Mouse (Mus musculus) midbrain, embryonic 11.5 days (tissue): ENCODE measurements around the gene Abcc2. TPM values are rescaled to one million over a fixed set of nuclear protein-coding genes. Genes with fewer than 3 reads are reported as not detected.

Source experiments
- ATAC-seq: fragments of 200-750 bp; cut with Nextera tagmentation; 2 replicates; pipeline ENCODE4 v1.8.0; 2017; ENCODE audit warnings: moderate TSS enrichment, moderate library complexity; ENCODE audit not compliant: low FRiP score
- DNase-seq: peaks from one replicate; pipeline ENCODE4 v3.0.0; 2015; ENCODE audit warnings: low spot score; ENCODE audit errors: missing footprints
- H3K27ac ChIP-seq: fragments of 300-500 bp; sonication (generic); 2 replicates; pipeline ENCODE4 v1.5.1; 2014; ENCODE audit warnings: low read depth, low read length
- H3K27me3 ChIP-seq: fragments of 300-500 bp; sonication (generic); 2 replicates; pipeline ENCODE4 v1.6.1; 2014; ENCODE audit warnings: mild to moderate bottlenecking, low read length, moderate library complexity, mixed read lengths; ENCODE audit not compliant: control insufficient read depth, insufficient read depth
- H3K36me3 ChIP-seq: fragments of 300-500 bp; sonication (generic); 2 replicates; pipeline ENCODE4 v1.6.1; 2014; ENCODE audit warnings: mild to moderate bottlenecking, low read length, moderate library complexity, mixed read lengths; ENCODE audit not compliant: control insufficient read depth, insufficient read depth
- H3K4me1 ChIP-seq: fragments of 300-500 bp; sonication (generic); 2 replicates; pipeline ENCODE4 v1.6.1; 2014; ENCODE audit warnings: low read length; ENCODE audit not compliant: control insufficient read depth, insufficient read depth
- H3K4me2 ChIP-seq: fragments of 300-500 bp; sonication (generic); 2 replicates; pipeline ENCODE4 v1.6.1; 2014; ENCODE audit warnings: mild to moderate bottlenecking, moderate library complexity
- H3K4me3 ChIP-seq: fragments of 300-500 bp; sonication (generic); 2 replicates; pipeline ENCODE4 v1.5.1; 2014; ENCODE audit warnings: low read depth, low read length
- H3K9ac ChIP-seq: fragments of 300-500 bp; sonication (generic); 2 replicates; pipeline ENCODE4 v1.6.1; 2014; ENCODE audit warnings: low read length
- H3K9me3 ChIP-seq: fragments of 300-500 bp; sonication (generic); 2 replicates; pipeline ENCODE4 v1.6.1; 2016; ENCODE audit warnings: low read length; ENCODE audit not compliant: control insufficient read depth
- WGBS: fragments of 180-500 bp; shearing (Covaris S2); extraction: QIAGEN DNeasy Blood & Tissue Kit; methylation state at CpG from one replicate; pipeline ENCODE4 v1.1.7; 2014; 5-methylcytosine and 5-hydroxymethylcytosine counted together
- polyA plus RNA-seq: library from polyadenylated mRNA; unstranded; fragments of >200 nt; fragmentation: Nextera tagmentation; extraction: Ambion mirVana; gene quantifications from 2 replicates; pipeline ENCODE4 v1.2.1, GENCODE M21; 2014

Abcc2 gene
- polyA plus RNA-seq, 1 experiment from 2014 or later: not detected

DNA sequence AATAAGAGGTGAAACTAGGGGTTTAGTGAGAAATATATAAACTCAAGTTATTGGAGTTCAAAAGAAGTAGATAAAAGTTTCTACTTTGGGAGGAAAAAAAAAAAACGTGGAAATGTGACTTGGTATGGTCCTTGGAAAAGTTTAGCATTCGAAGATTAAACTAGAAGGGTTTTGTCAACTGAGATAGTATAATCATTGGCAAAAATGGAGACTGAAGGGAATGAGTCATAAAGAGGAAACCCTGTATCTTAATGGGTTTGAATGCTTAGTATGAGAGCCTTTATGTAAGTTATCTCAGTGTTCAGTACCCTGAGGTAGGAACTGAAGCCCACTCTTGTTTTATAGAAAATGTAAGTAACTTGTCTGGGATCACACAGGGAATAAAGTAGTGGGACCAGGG lies 27.1 kb upstream of the Abcc2 start:
- WGBS: 71% methylated on average over 2 of the region's 2 CpGs
- Histone ChIP-seq H3K27me3 (no peaks in the 10 kb centered on the region), H3K36me3 (no peaks in the 10 kb centered on the region), H3K4me1 (peaks cover 6% of the 10 kb centered on the region), H3K4me2 (no peak overlapping the region), H3K9me3 (no peaks in the 10 kb centered on the region), H3K9ac (no peak overlapping the region), H3K4me3 (no peak overlapping the region), H3K27ac (no peak overlapping the region)
- DNase-seq (no peak), ATAC-seq (no peak)

DNA sequence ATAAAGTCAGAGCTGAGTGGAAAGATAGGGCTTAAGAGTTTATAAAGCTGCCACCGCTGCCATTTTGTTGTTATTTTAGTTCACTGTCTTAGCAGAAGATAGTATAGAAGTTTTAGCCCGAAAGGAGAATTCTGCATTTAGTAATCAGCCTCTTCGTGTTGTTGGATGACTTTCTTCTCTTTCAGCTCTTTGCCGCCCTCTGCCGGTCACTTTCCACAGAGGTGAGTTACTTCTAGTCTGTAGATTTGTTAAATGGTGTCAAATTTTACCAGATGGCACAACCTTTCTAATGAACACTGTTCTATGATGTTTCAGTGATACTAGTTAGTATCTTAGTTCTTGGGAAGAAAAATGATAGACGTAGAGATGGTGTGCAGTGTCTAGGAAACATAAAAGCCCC lies 21.5 kb upstream of the Abcc2 start:
- WGBS: 28% methylated on average over 6 of the region's 6 CpGs
- no peaks in the 10 kb centered on the region for H3K36me3 ChIP-seq
- H3K4me2 ChIP-seq: no peak overlapping the region
- no peaks in the 10 kb centered on the region for H3K27me3 ChIP-seq
- H3K4me3 ChIP-seq: no peak overlapping the region
- no peak overlapping the region for H3K27ac ChIP-seq
- no peak overlapping the region for H3K9ac ChIP-seq
- no peaks in the 10 kb centered on the region for H3K4me1 ChIP-seq
- H3K9me3 ChIP-seq: no peaks in the 10 kb centered on the region
- DNase-seq (peak; percentile 95), ATAC-seq (no peak)

DNA sequence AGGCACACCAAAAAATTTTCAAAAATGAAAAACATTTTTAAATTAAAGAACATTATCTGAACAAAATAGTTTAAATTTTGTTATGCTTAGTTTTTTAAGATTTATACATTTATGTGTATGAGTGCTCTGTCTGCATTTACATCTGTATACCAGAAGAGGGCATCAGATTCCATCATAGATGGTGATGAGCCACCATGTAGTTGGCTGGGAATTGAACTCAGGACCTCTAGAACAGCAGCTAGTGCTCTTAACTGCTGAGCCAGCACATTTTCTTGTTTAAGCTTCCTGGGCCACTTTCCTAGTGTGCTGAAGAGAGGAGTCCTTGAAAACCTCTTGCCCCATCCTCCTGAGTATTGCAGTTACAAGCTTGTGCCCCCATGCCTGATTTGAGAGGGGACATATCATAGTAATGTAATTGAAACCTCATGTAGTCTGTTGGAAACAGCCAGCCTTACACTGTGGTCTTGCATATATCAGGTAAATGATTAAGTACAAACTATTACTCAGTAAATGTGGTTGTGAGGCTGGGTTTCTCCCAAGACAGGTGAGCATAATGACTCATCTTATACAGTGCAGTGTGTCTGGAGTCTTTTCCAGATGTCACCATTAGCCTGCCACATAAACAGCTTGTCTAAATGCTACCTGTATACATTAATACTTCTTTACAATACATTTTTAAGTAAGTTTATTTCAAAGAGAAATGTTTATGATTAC lies 20.3 kb upstream of the Abcc2 start:
- H3K4me2 ChIP-seq: no peak overlapping the region

DNA sequence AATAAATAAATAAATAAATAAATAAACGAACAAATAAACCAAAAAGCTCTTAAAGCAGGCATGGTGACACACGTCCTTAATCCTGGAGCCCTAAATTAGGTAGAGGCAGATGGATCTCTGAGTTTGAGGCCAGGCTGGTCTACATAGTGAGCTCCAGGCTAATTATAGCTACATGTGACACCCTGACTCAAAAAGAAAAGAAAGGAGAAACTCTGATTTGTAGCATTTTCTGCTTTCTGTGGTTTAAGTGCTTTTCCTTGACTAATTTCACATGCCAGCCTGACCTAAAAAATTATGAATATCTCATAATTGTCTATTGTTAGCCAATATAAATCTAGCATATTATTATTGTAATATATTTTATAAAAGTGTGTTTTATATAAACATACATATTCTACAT lies 19.6 kb upstream of the Abcc2 start:
- no peaks in the 10 kb centered on the region for H3K27me3 ChIP-seq
- no peak overlapping the region for H3K9ac ChIP-seq
- no peaks in the 10 kb centered on the region for H3K4me1 ChIP-seq
- no peak for DNase-seq
- no peak overlapping the region for H3K27ac ChIP-seq
- no peak overlapping the region for H3K4me3 ChIP-seq
- WGBS: 81% methylated on average over 2 of the region's 2 CpGs
- no peaks in the 10 kb centered on the region for H3K36me3 ChIP-seq
- H3K9me3 ChIP-seq: no peaks in the 10 kb centered on the region
- ATAC-seq: no peak
- no peak overlapping the region for H3K4me2 ChIP-seq

More for the DNA sequence above, 20.3 kb upstream of the Abcc2 start:
- H3K27ac ChIP-seq: no peak overlapping the region
- H3K27me3 ChIP-seq: no peaks in the 10 kb centered on the region
- no peaks in the 10 kb centered on the region for H3K4me1 ChIP-seq
- no peak overlapping the region for H3K9ac ChIP-seq
- no peak for ATAC-seq
- H3K36me3 ChIP-seq: no peaks in the 10 kb centered on the region
- no peaks in the 10 kb centered on the region for H3K9me3 ChIP-seq
- DNase-seq: no peak
- no peak overlapping the region for H3K4me3 ChIP-seq

DNA sequence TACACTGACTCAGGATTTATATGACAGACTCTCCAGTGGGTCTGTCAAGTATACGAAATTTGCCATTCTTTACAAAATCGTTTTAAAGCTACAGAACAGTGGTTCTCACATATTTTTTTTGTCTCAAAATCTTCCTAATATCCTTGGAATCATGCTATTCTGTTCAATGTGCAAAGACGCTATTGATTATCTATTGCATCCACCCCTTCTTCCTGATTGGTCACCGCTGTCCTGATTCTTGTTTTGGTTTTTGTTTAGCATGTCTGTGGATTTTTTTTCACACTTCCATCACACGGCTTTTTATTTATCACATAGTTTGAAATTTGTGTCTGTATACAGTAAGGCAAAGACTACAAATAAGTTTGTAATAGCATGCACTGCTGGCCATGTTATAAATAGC lies 15.5 kb upstream of the Abcc2 start:
- H3K4me1 ChIP-seq: no peaks in the 10 kb centered on the region
- WGBS: 87% methylated on average over 5 of the region's 5 CpGs
- H3K36me3 ChIP-seq: no peaks in the 10 kb centered on the region
- ATAC-seq: no peak
- no peak overlapping the region for H3K4me2 ChIP-seq
- H3K9me3 ChIP-seq: no peaks in the 10 kb centered on the region
- no peak for DNase-seq
- no peak overlapping the region for H3K4me3 ChIP-seq
- H3K27ac ChIP-seq: no peak overlapping the region
- no peak overlapping the region for H3K9ac ChIP-seq
- H3K27me3 ChIP-seq: no peaks in the 10 kb centered on the region

DNA sequence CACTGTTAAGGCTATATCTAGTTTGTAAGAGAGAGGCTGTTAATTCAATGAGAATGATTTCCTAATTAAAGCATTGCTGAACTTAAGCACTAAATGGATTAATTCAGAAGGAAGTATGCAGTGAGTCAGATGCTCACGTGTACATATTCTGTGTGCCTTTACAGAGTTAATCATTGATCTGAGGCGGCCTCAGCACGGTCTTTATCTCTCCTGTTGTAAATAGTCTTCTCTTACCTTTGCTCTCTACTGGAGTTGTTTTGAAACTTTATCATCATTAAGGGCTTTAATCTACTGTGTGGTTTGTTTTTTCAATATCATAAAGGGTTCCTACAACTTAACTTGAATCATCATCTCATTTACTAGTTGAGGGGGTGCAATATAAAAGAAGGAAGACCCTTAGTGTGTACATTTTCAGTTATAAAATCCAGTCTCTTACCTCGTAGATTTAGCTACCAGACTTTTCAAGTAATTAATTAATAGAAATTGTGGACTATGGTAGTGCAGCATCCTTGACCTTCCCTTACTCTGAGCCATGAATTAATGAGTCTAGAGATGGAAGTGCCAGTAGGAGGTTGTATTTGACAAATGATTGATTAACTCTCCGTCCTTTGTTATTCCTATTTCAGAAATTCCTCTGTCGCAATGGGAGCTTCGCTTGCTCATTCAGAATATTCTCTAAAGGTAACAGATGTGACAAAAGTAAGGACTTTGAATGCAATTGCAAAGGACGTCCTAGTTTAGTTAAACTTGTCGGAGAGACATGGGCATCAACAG lies 14.3 kb upstream of the Abcc2 start:
- no peaks in the 10 kb centered on the region for H3K36me3 ChIP-seq
- no peak for DNase-seq
- no peaks in the 10 kb centered on the region for H3K27me3 ChIP-seq
- no peaks in the 10 kb centered on the region for H3K9me3 ChIP-seq
- H3K9ac ChIP-seq: no peak overlapping the region
- no peak for ATAC-seq
- H3K4me1 ChIP-seq: no peaks in the 10 kb centered on the region
- no peak overlapping the region for H3K4me2 ChIP-seq
- no peak overlapping the region for H3K4me3 ChIP-seq
- no peak overlapping the region for H3K27ac ChIP-seq
- WGBS: 86% methylated on average over 9 of the region's 9 CpGs

DNA sequence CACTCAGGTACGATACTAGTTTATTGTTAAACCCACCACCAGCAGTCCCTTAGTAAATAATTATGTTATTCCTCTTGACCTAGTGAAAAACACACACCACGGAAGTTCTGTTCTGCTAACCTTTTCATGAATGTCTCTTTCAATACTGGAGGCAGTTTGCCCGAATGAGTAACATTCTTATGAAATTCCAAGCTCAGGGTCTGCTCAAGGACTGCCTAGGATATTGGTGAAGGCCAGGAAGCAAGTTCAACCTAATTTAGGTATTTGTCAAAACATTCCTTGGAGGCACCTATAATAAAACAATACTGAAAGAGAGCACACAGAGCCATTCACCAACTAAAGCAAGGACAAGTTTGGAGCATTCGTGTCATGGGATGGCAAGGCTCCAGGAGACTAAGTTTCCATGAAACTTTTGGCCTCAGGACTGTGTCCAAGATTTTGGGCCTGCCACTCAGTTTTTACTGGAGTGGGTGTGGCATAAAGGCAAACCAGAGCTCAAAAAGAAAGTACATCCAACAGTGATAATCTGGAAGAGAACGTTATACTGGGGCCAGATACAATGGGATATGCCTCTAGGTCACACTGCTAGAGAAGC lies 12.5 kb upstream of the Abcc2 start:
- ATAC-seq (no peak), DNase-seq (no peak)
- Histone ChIP-seq H3K4me1 (no peaks in the 10 kb centered on the region), H3K4me3 (no peak overlapping the region), H3K9me3 (no peaks in the 10 kb centered on the region), H3K36me3 (no peaks in the 10 kb centered on the region), H3K9ac (no peak overlapping the region), H3K27me3 (no peaks in the 10 kb centered on the region), H3K27ac (no peak overlapping the region), H3K4me2 (no peak overlapping the region)
- WGBS: 87% methylated on average over 5 of the region's 5 CpGs

DNA sequence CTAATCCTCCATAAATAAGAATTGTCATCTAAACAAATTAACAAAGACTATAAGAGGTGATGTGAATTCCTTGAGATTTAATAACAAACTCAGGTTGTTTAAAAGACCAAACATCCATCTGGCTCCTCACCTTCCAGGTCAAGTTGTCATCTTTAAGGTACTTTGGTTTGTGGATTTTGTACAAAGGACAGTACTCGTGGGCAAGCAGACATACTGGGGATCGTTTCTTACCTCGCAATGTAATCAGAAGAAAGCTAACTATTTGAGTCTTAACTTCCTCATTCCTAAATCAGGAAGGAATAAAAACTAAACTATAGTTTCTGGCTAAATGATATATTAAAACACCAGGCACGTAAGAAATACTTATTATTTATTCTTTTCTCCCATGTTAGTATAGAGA lies 11.4 kb upstream of the Abcc2 start:
- no peak overlapping the region for H3K4me3 ChIP-seq
- H3K27me3 ChIP-seq: no peaks in the 10 kb centered on the region
- DNase-seq (no peak), ATAC-seq (no peak)
- H3K4me1 ChIP-seq: no peaks in the 10 kb centered on the region
- H3K4me2 ChIP-seq: no peak overlapping the region
- 90% methylated on average over 4 of the region's 4 CpGs for WGBS
- H3K9ac ChIP-seq: no peak overlapping the region
- H3K27ac ChIP-seq: no peak overlapping the region
- no peaks in the 10 kb centered on the region for H3K36me3 ChIP-seq
- no peaks in the 10 kb centered on the region for H3K9me3 ChIP-seq

DNA sequence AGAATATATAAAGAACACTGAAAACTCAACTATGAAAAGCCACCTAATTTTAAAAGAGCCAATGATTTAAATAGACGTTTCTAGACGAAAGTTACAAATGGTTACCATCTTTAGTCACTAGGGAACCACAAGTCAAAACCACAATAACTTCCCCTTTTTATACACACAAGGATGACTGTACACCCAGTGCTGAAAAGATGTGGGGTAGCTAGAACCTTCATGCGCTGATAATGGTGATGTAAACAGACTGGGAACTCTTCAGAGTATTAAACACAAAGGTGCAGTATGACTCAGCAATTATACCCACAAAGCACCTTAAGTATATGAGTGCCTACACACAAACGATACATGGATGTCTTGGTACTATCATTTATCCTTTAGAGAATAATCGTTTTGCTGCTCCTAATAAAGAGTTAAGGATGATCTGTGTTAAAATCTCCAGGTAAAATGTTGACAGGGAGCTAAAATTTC lies 10.5 kb upstream of the Abcc2 start:
- H3K4me3 ChIP-seq: no peak overlapping the region
- no peaks in the 10 kb centered on the region for H3K9me3 ChIP-seq
- no peak overlapping the region for H3K9ac ChIP-seq
- ATAC-seq (no peak), DNase-seq (no peak)
- WGBS: 93% methylated on average over 5 of the region's 5 CpGs
- H3K4me2 ChIP-seq: no peak overlapping the region
- no peak overlapping the region for H3K27ac ChIP-seq
- no peaks in the 10 kb centered on the region for H3K36me3 ChIP-seq
- H3K4me1 ChIP-seq: no peaks in the 10 kb centered on the region
- H3K27me3 ChIP-seq: no peaks in the 10 kb centered on the region
